10 mouse cellular contexts compared by ENCODE assay signal in genomic region chr4:55125048-55125737, GRCm38 (mm10).
DNase-seq lines count a peak whose midpoint lies in the region; ATAC-seq lines count a peak whose summit lies in the region.
"Had no signal": no experiment of that assay in that cellular context is flagged by ENCODE, and none has a peak within 500 bp of the region (broad histone marks: within the 10 kb centered on the region; RNA-seq: fewer than 3 reads in every experiment).

No protein-coding gene starts in this region.

- DNase-seq in kidney, adult 11 months, result no peak
- peak; percentile 80 for DNase-seq in brain, adult 2 months (ENCODE audit: low read depth, low spot score)
- DNase-seq in gastrocnemius, postnatal 10 days, result peak; percentile 23
- DNase-seq in left cerebral cortex, postnatal 4 days, result peak; percentile 45
- no peak for DNase-seq in thymus, postnatal 0 days (ENCODE audit: low spot score)
- no peak for DNase-seq in thymus, adult 18-20 months
- no peak for DNase-seq in urinary bladder, adult 2 months (ENCODE audit: low spot score)
- DNase-seq: liver, embryonic 13.5 days had no signal

- H3K4me2 ChIP-seq in kidney, embryonic 15.5 days, result peak overlapping the region; percentile 35
- H3K4me2 ChIP-seq: liver, embryonic 13.5 days had no signal

- ATAC-seq in kidney, embryonic 15.5 days (replicated peaks; ENCODE audit: low FRiP score), result no peak

- H3K36me3 ChIP-seq in kidney, embryonic 15.5 days, result no peaks in the 10 kb centered on the region
- H3K36me3 ChIP-seq: G1E; liver, embryonic 13.5 days had no signal

- 0 out of 2 replicates have a peak overlapping the region, but pooled peaks have one; percentile 8 for H3K4me3 ChIP-seq in kidney, embryonic 15.5 days (replicated peaks)
- H3K4me3 ChIP-seq: liver, embryonic 13.5 days had no signal

- no peak overlapping the region for H3K9ac ChIP-seq in kidney, embryonic 15.5 days
- H3K9ac ChIP-seq: liver, embryonic 13.5 days had no signal

- no peaks in the 10 kb centered on the region for H3K27me3 ChIP-seq in kidney, embryonic 15.5 days
- H3K27me3 ChIP-seq: liver, embryonic 13.5 days had no signal

- peaks cover 9% of the 10 kb centered on the region for H3K4me1 ChIP-seq in kidney, embryonic 15.5 days
- H3K4me1 ChIP-seq: liver, embryonic 13.5 days had no signal

- 45% methylated on average over 11 of the region's 11 CpGs for WGBS in kidney, embryonic 15.5 days

- intact Hi-C loops in left cerebral cortex, postnatal 4 days (cut with DNase I), result no loop called here

- H3K9me3 ChIP-seq in kidney, embryonic 15.5 days (replicated peaks), result no peaks in the 10 kb centered on the region
- H3K9me3 ChIP-seq: liver, embryonic 13.5 days had no signal

- no peak overlapping the region for H3K27ac ChIP-seq in kidney, embryonic 15.5 days
- H3K27ac ChIP-seq: liver, embryonic 13.5 days had no signal

Comparison
In these comparisons a context has a peak if more than half of its experiments do, and no peak if none do; other contexts are left out.
1. DNase-seq: peak in brain, adult 2 months (single experiment), gastrocnemius, postnatal 10 days (single experiment) and left cerebral cortex, postnatal 4 days (single experiment); none in kidney, adult 11 months (single experiment), thymus, postnatal 0 days (single experiment), thymus, adult 18-20 months (0 of 2) and urinary bladder, adult 2 months (single experiment).